ENCODE assay signal across 13 mouse cellular contexts in the genomic region with DNA sequence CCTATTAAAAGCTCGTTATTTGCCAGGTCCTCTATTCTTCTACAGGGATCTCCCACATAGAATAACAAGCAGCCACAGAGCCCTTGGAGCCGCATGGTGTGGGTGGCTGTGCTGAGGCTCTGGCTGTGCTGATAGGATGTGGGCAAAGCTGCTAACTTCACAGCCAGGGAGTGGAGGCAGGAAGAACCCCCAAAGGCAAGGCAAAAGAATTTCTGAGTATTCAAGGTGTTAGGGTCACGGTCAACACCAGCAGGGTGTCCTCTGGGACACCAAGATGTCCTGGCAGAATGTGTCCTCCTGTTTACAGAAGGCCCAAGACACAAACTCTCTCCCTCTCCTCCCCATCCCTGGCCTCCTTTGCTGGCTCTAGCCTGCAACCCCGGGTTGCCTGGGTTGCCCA. TPM values are rescaled to one million over a fixed set of nuclear protein-coding genes. Genes with fewer than 3 reads are reported as not detected.
DNase-seq lines count a peak whose midpoint lies in the region; ATAC-seq lines count a peak whose summit lies in the region.
"Had no signal": no experiment of that assay in that cellular context is flagged by ENCODE, and none has a peak within 500 bp of the region (broad histone marks: within the 10 kb centered on the region; RNA-seq: fewer than 3 reads in every experiment).

No protein-coding gene starts in this region.

- intact Hi-C loops in heart, postnatal 14 days (cut with DNase I): loop anchor here (10.0 kb wide), 1 partner anchor 358 kb away; no protein-coding TSS in a partner anchor
- intact Hi-C loops in gastrocnemius, postnatal 36 days (cut with DNase I): loop anchor here (5.0 kb wide), 1 partner anchor 85 kb away; no protein-coding TSS in a partner anchor

- no peaks in the 10 kb centered on the region for H3K9me3 ChIP-seq in heart, embryonic 16.5 days (replicated peaks; ENCODE audit: control insufficient read depth, low read length)
- no peaks in the 10 kb centered on the region for H3K9me3 ChIP-seq in neural tube, embryonic 15.5 days (replicated peaks)
- H3K9me3 ChIP-seq: midbrain, embryonic 12.5 days had no signal

- peak overlapping the region; percentile 41; the same call in 1 of the 2 replicates for H3K27ac ChIP-seq in heart, embryonic 16.5 days (ENCODE audit: low read length)
- no peak overlapping the region for H3K27ac ChIP-seq in neural tube, embryonic 15.5 days (replicated peaks)
- H3K27ac ChIP-seq: midbrain, embryonic 12.5 days had no signal

- no peaks in the 10 kb centered on the region for H3K27me3 ChIP-seq in heart, embryonic 16.5 days (ENCODE audit: control insufficient read depth, insufficient read depth, low read length)
- no peaks in the 10 kb centered on the region for H3K27me3 ChIP-seq in neural tube, embryonic 15.5 days (replicated peaks)
- H3K27me3 ChIP-seq: CH12.LX; midbrain, embryonic 12.5 days had no signal

- H3K4me2 ChIP-seq in heart, embryonic 16.5 days (ENCODE audit: low read depth, low read length): no peak overlapping the region
- H3K4me2 ChIP-seq in neural tube, embryonic 15.5 days: no peak overlapping the region
- H3K4me2 ChIP-seq: midbrain, embryonic 12.5 days had no signal

- WGBS in heart, embryonic 16.5 days: 60% methylated on average over 4 of the region's 4 CpGs
- WGBS in neural tube, embryonic 15.5 days: 71% methylated on average over 4 of the region's 4 CpGs

- H3K9ac ChIP-seq in heart, embryonic 16.5 days (ENCODE audit: low read length): no peak overlapping the region
- H3K9ac ChIP-seq in neural tube, embryonic 15.5 days (replicated peaks): no peak overlapping the region
- H3K9ac ChIP-seq: midbrain, embryonic 12.5 days had no signal

- H3K4me1 ChIP-seq in heart, embryonic 16.5 days (ENCODE audit: control insufficient read depth, insufficient read depth, low read length): peaks cover 15% of the 10 kb centered on the region
- 0 out of 2 replicates have a peak, but pooled peaks cover 2% of the 10 kb centered on the region for H3K4me1 ChIP-seq in neural tube, embryonic 15.5 days
- H3K4me1 ChIP-seq: midbrain, embryonic 12.5 days had no signal

- DNase-seq in heart, postnatal 14 days: no peak
- DNase-seq in naive thymus-derived CD4-positive, alpha-beta T cell, adult 2 months (ENCODE audit: low read depth): peak; percentile 76
- DNase-seq in urinary bladder, postnatal 10 days (ENCODE audit: low spot score): no peak
- no peak for DNase-seq in gastrocnemius, postnatal 36 days
- DNase-seq: adrenal gland, adult 2 months had no signal

- no peak overlapping the region for H3K4me3 ChIP-seq in heart, embryonic 16.5 days (ENCODE audit: low read length)
- no peak overlapping the region for H3K4me3 ChIP-seq in neural tube, embryonic 15.5 days (replicated peaks)
- H3K4me3 ChIP-seq: midbrain, embryonic 12.5 days had no signal

- H3K36me3 ChIP-seq in heart, embryonic 16.5 days (ENCODE audit: control insufficient read depth, insufficient read depth): no peaks in the 10 kb centered on the region
- H3K36me3 ChIP-seq in neural tube, embryonic 15.5 days: no peaks in the 10 kb centered on the region
- H3K36me3 ChIP-seq: midbrain, embryonic 12.5 days had no signal

- no peak for ATAC-seq in heart, embryonic 16.5 days (replicated peaks; ENCODE audit: extremely low read depth, insufficient read depth, low FRiP score)
- peak; percentile 65 for ATAC-seq in CD4-positive, CD25-positive, alpha-beta regulatory T cell, adult 4 months
- peak; percentile 32 to 34; a peak in 1 of 4 replicates for ATAC-seq in hematopoietic stem cell, adult 5-6 weeks (replicated peaks in 1 of 2; ENCODE audit: insufficient read depth in 1 of 2, low FRiP score in 2 of 2, low TSS enrichment in 1 of 2, low read depth in 1 of 2, poor library complexity in 2 of 2, severe bottlenecking in 2 of 2)
- ATAC-seq in neural tube, embryonic 15.5 days (ENCODE audit: low FRiP score): no peak

RNA-seq across cellular contexts. Expression of a gene that starts 36.5 kb away (rescaled TPM):
- 71.3 and 75.1 TPM in 2 replicates for polyA plus RNA-seq in heart, embryonic 16.5 days (2015; fragmentation: Nextera tagmentation; extraction: Ambion mirVana)
- 10 to 100 TPM; 86.4 to 94.7 TPM for total RNA-seq in heart, postnatal 14 days (2021)
- polyA plus RNA-seq in CD4-positive, CD25-positive, alpha-beta regulatory T cell, adult 4 months (2017; shearing (Covaris generic)): 100 to 1,000 TPM; 131 to 143 TPM
- 55.1 and 57.3 TPM in 2 replicates for total RNA-seq in hematopoietic stem cell, adult 5-6 weeks (2017)
- 14.4 and 26.5 TPM in 2 replicates for polyA plus RNA-seq in neural tube, embryonic 15.5 days (2015; fragmentation: Nextera tagmentation; extraction: Ambion mirVana)
- 1 to 10 TPM; 6.6 to 6.7 TPM for total RNA-seq in gastrocnemius, postnatal 36 days (2021)

RNA-seq across cellular contexts. Expression of a gene that starts 42.6 kb away (rescaled TPM):
- 40.9 and 41.1 TPM in 2 replicates for polyA plus RNA-seq in heart, embryonic 16.5 days (2015; fragmentation: Nextera tagmentation; extraction: Ambion mirVana)
- 10 to 100 TPM; 36.6 to 42.0 TPM for total RNA-seq in heart, postnatal 14 days (2021)
- 100 to 1,000 TPM in 1 of 2 experiments, 10 to 100 TPM in 1; 86.0 to 120 TPM for polyA plus RNA-seq in CD4-positive, CD25-positive, alpha-beta regulatory T cell, adult 4 months (2017; shearing (Covaris generic))
- total RNA-seq in hematopoietic stem cell, adult 5-6 weeks (2017): 46.4 and 55.3 TPM in 2 replicates
- 45.3 and 46.8 TPM in 2 replicates for polyA plus RNA-seq in neural tube, embryonic 15.5 days (2015; fragmentation: Nextera tagmentation; extraction: Ambion mirVana)
- 10 to 100 TPM in 1 of 2 experiments, 1 to 10 TPM in 1; 9.6 to 11.3 TPM for total RNA-seq in gastrocnemius, postnatal 36 days (2021)

RNA-seq across cellular contexts. Expression of a gene that starts 50.9 kb away (rescaled TPM):
- polyA plus RNA-seq in heart, embryonic 16.5 days (2015; fragmentation: Nextera tagmentation; extraction: Ambion mirVana): not detected in 2 replicates
- not detected for total RNA-seq in heart, postnatal 14 days (2021)
- polyA plus RNA-seq in CD4-positive, CD25-positive, alpha-beta regulatory T cell, adult 4 months (2017; shearing (Covaris generic)): not detected
- total RNA-seq in hematopoietic stem cell, adult 5-6 weeks (2017): not detected in 2 replicates
- not detected in 2 replicates for polyA plus RNA-seq in neural tube, embryonic 15.5 days (2015; fragmentation: Nextera tagmentation; extraction: Ambion mirVana)
- not detected for total RNA-seq in gastrocnemius, postnatal 36 days (2021)
- total RNA-seq: CH12.LX; gastrocnemius, adult 18-20 months had no signal
- polyA plus RNA-seq: adrenal gland, adult 2 months; cortical plate, adult 2 months; midbrain, embryonic 12.5 days had no signal

Comparison
In these comparisons a context has a peak if more than half of its experiments do, and no peak if none do; other contexts are left out.
1. ATAC-seq: peak in CD4-positive, CD25-positive, alpha-beta regulatory T cell, adult 4 months (single experiment) and hematopoietic stem cell, adult 5-6 weeks (2 of 2); none in heart, embryonic 16.5 days (single experiment) and neural tube, embryonic 15.5 days (single experiment).